ENCODE assay signal across 10 mouse cellular contexts in the genomic region with DNA sequence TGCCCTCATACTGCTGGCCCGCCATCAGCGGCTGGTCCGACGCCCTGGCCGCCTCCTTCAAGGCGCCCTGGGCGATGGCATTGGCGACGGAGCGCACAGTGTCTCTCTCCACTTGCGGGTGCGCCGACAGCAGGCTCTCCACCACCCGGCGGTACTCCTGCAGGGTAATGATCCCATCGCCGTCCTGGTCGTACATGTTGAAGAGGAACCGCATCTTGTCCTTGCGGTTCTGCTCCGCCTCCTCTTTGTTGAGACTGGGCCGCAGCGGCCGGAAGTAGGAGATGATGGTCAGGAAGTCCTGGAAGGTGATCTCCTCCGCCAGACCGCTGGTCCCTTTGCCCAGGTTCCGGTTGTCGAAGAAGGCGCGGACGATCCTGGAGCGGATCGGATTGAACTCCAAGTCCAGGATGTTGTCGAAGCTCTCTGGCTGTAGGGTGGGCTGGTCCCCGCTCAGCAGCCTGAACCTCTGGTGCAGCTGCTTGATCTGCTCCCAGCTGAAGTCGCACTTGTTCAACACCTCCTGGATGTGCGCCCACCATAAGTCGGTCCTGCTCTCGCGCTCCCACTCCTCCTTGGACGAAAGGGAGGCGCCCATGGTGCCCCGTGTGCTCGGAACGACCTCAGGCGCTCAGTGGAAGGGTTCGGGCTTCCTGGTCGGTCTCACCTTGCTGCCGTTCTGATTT. TPM values are rescaled to one million over a fixed set of nuclear protein-coding genes. Genes with fewer than 3 reads are reported as not detected.
A peak's percentile ranks its signal among the peaks of the same experiment; 100 is the strongest.
DNase-seq lines count a peak whose midpoint lies in the region; ATAC-seq and TF ChIP-seq lines count a peak whose summit lies in the region.
"Had no signal": no experiment of that assay in that cellular context is flagged by ENCODE, and none has a peak within 500 bp of the region (broad histone marks: within the 10 kb centered on the region; RNA-seq: fewer than 3 reads in every experiment).

A gene (minus strand): TSS at position 633 of the 683 bp plus-strand sequence.

- TF ChIP-seq CTCF in E14TG2a.4 (conservative IDR thresholded peaks at IDR 0.05; ENCODE audit: low read length): no peak

- peaks cover 20% of the 10 kb centered on the region for H3K27me3 ChIP-seq in heart, embryonic 14.5 days (ENCODE audit: control insufficient read depth, insufficient read depth, low read length)
- H3K27me3 ChIP-seq in E14TG2a.4 (ENCODE audit: insufficient read depth, low read length): peaks cover 49% of the 10 kb centered on the region
- H3K27me3 ChIP-seq in embryonic facial prominence, embryonic 10.5 days (replicated peaks; ENCODE audit: low read depth, poor library complexity, severe bottlenecking): peaks cover 24% of the 10 kb centered on the region
- H3K27me3 ChIP-seq in limb, embryonic 14.5 days (ENCODE audit: control insufficient read depth, insufficient read depth, low read length): no peaks in the 10 kb centered on the region; the same call in 1 of the 2 replicates

- peak within 1 kb of the TSS; percentile 31 for H3K4me2 ChIP-seq in heart, embryonic 14.5 days (ENCODE audit: low read length)
- peak within 1 kb of the TSS; percentile 23; the same call in 1 of the 2 replicates for H3K4me2 ChIP-seq in limb, embryonic 14.5 days (replicated peaks; ENCODE audit: low read depth, low read length, severe bottlenecking)

- no peak for ATAC-seq in heart, embryonic 14.5 days (ENCODE audit: insufficient number of reproducible peaks, insufficient read depth, low FRiP score, low read depth)
- no peak for ATAC-seq in limb, embryonic 14.5 days (ENCODE audit: low FRiP score, low read depth)

- H3K36me3 ChIP-seq in heart, embryonic 14.5 days (ENCODE audit: control insufficient read depth, insufficient read depth, low read length): no peaks in the 10 kb centered on the region
- H3K36me3 ChIP-seq in E14TG2a.4 (ENCODE audit: insufficient read depth, low read length): no peaks in the 10 kb centered on the region
- no peaks in the 10 kb centered on the region for H3K36me3 ChIP-seq in embryonic facial prominence, embryonic 10.5 days (replicated peaks)
- H3K36me3 ChIP-seq in limb, embryonic 14.5 days (ENCODE audit: control insufficient read depth, insufficient read depth, low read length): no peaks in the 10 kb centered on the region

- H3K9me3 ChIP-seq in heart, embryonic 14.5 days (ENCODE audit: control insufficient read depth, low read length): no peaks in the 10 kb centered on the region
- 0 out of 2 replicates have a peak, but pooled peaks cover 5% of the 10 kb centered on the region for H3K9me3 ChIP-seq in E14TG2a.4 (ENCODE audit: low read length)
- H3K9me3 ChIP-seq in embryonic facial prominence, embryonic 10.5 days: peaks cover 8% of the 10 kb centered on the region; the same call in 1 of the 2 replicates
- no peaks in the 10 kb centered on the region for H3K9me3 ChIP-seq in limb, embryonic 14.5 days (ENCODE audit: control insufficient read depth, low read length)

- H3K9ac ChIP-seq in heart, embryonic 14.5 days (ENCODE audit: low read length): no peak within 1 kb of the TSS
- H3K9ac ChIP-seq in limb, embryonic 14.5 days (ENCODE audit: low read depth, low read length, severe bottlenecking): no peak within 1 kb of the TSS

- no peaks in the 10 kb centered on the region for H3K4me1 ChIP-seq in heart, embryonic 14.5 days (ENCODE audit: control insufficient read depth in 2 of 2, insufficient read depth in 2 of 2, low read length in 2 of 2)
- H3K4me1 ChIP-seq in E14TG2a.4 (replicated peaks; ENCODE audit: low read depth, low read length): peaks cover 11% of the 10 kb centered on the region; the same call in 1 of the 2 replicates
- no peaks in the 10 kb centered on the region for H3K4me1 ChIP-seq in embryonic facial prominence, embryonic 10.5 days
- H3K4me1 ChIP-seq in limb, embryonic 14.5 days (ENCODE audit: control insufficient read depth, insufficient read depth, low read length): no peaks in the 10 kb centered on the region

- 30% methylated on average over 49 of the region's 49 CpGs for WGBS in heart, embryonic 14.5 days
- WGBS in embryonic facial prominence, embryonic 10.5 days: 48% methylated on average over 49 of the region's 49 CpGs
- WGBS in limb, embryonic 14.5 days: 38% methylated on average over 48 of the region's 49 CpGs

- no peak for TF ChIP-seq POLR2A in limb, embryonic 14.5 days (IDR thresholded peaks at IDR 0.05; ENCODE audit: borderline replicate concordance, extremely low read depth, insufficient read depth, insufficient read length)

- no peak for DNase-seq in heart, adult 9 months (ENCODE audit: low spot score in 2 of 2)
- DNase-seq in embryonic facial prominence, embryonic 10.5 days (ENCODE audit: low spot score): no peak
- DNase-seq in limb, embryonic 14.5 days (ENCODE audit: low spot score): no peak
- no peak for DNase-seq in spleen, postnatal 14 days (ENCODE audit: low spot score in 2 of 2)
- no peak for DNase-seq in ovary, postnatal 14 days (ENCODE audit: low spot score)
- no peak for DNase-seq in frontal cortex, postnatal 10 days (ENCODE audit: low spot score in 2 of 2)
- DNase-seq: gastrocnemius, postnatal 25 days had no signal

- peak within 1 kb of the TSS; percentile 4 to 12; a peak in 1 of 4 replicates for H3K4me3 ChIP-seq in heart, embryonic 14.5 days (ENCODE audit: control insufficient read depth in 1 of 2, insufficient read depth in 1 of 2, low read depth in 1 of 2, low read length in 2 of 2)
- peak within 1 kb of the TSS; percentile 80 for H3K4me3 ChIP-seq in E14TG2a.4 (replicated peaks; ENCODE audit: low read length)
- H3K4me3 ChIP-seq in embryonic facial prominence, embryonic 10.5 days: 0 out of 2 replicates have a peak within 1 kb of the TSS, but pooled peaks have one; percentile 21
- H3K4me3 ChIP-seq in limb, embryonic 14.5 days (replicated peaks; ENCODE audit: low read length): peak within 1 kb of the TSS; percentile 20

- no peak within 1 kb of the TSS for H3K27ac ChIP-seq in heart, embryonic 14.5 days (replicated peaks in 1 of 2; ENCODE audit: control insufficient read depth in 1 of 2, insufficient read depth in 1 of 2, low read depth in 2 of 2, low read length in 2 of 2)
- no peak within 1 kb of the TSS for H3K27ac ChIP-seq in embryonic facial prominence, embryonic 10.5 days (replicated peaks)
- no peak within 1 kb of the TSS for H3K27ac ChIP-seq in limb, embryonic 14.5 days (replicated peaks; ENCODE audit: low read depth, low read length)

RNA-seq across cellular contexts. Expression of the gene that starts here (rescaled TPM):
- not detected in 2 replicates for polyA plus RNA-seq in heart, embryonic 14.5 days (2014; fragmentation: Nextera tagmentation; extraction: Ambion mirVana)
- polyA plus RNA-seq in embryonic facial prominence, embryonic 10.5 days (2016; fragmentation: Nextera tagmentation; extraction: Ambion mirVana): 0.17 TPM in 1 of 2 replicates, not detected in the other
- polyA plus RNA-seq in limb, embryonic 14.5 days (2012; rRNA removed): 0.13 and 0.38 TPM in 2 replicates
- polyA plus RNA-seq in limb, embryonic 14.5 days (2014; fragmentation: Nextera tagmentation; extraction: Ambion mirVana): not detected in 2 replicates
- polyA plus RNA-seq: liver, embryonic 16.5 days had no signal

Comparison
In these comparisons a context has a peak if more than half of its experiments do, and no peak if none do; other contexts are left out.
1. H3K4me3 ChIP-seq: peak in every context shown above with its lines; median percentile 80 in E14TG2a.4; 21 in embryonic facial prominence, embryonic 10.5 days; 20 in limb, embryonic 14.5 days; 8 in heart, embryonic 14.5 days.